Mouse (Mus musculus): Measurements from ENCODE around the gene Synj2.

DNA sequence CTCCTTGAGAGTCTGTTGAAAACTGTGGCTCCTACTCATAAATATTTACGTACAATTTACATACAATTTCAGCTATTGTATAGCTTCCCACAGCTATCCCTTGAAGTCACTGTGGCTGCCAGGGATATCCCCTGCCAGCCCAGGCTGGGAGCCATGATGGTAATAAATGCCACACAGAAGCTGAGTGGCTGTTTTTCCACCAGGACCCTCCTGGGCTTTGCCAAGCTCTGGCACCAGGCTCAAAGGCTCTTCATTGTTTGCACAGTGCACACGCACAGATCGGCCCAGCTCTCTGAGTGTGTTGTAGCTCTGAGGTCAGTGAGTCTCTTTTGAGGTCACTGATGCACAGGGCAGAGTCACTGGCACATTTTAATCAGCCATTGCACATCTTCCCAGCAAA, 28.2 kb downstream of the Synj2 start:
- TF ChIP-seq CTCF (IDR thresholded peaks at IDR 0.05; ENCODE audit: borderline replicate concordance, extremely low read depth, insufficient read depth, insufficient read length) (no peak), POLR2A (IDR thresholded peaks at IDR 0.05; ENCODE audit: borderline replicate concordance, extremely low read depth, insufficient read depth, insufficient read length, poor library complexity, severe bottlenecking) (no peak)

Measured in brain, embryonic 14.5 days (tissue).